Mouse (Mus musculus) lung, embryonic 14.5 days (tissue): Measurements from ENCODE around the gene Zfp593. TPM values are rescaled to one million over a fixed set of nuclear protein-coding genes. Genes with fewer than 3 reads are reported as not detected.
A peak's percentile ranks its signal among the peaks of the same experiment; 100 is the strongest.

Experiments
- ATAC-seq: fragments of 200-750 bp; cut with Nextera tagmentation; 2 replicates; pipeline ENCODE4 v1.8.0; 2017; ENCODE audit warnings: mild to moderate bottlenecking, moderate TSS enrichment, moderate library complexity; ENCODE audit not compliant: insufficient read depth
- DNase-seq: peaks from one replicate; pipeline ENCODE4 v3.0.0-alpha.2; 2015
- H3K27ac ChIP-seq: fragments of 300-500 bp; sonication (generic); 2 replicates; pipeline ENCODE4 v1.5.1; 2014; ENCODE audit warnings: low read depth, mild to moderate bottlenecking, moderate library complexity
- H3K27me3 ChIP-seq: fragments of 300-500 bp; sonication (generic); 2 replicates; pipeline ENCODE4 v1.6.1; 2014; ENCODE audit warnings: low read length, control low read depth; ENCODE audit not compliant: insufficient read depth
- H3K36me3 ChIP-seq: fragments of 300-500 bp; sonication (generic); 2 replicates; pipeline ENCODE4 v1.6.1; 2014; ENCODE audit warnings: control low read depth; ENCODE audit not compliant: insufficient read depth
- H3K4me1 ChIP-seq: fragments of 300-500 bp; sonication (generic); 2 replicates; pipeline ENCODE4 v1.6.1; 2014; ENCODE audit warnings: antibody characterized with exemption, control low read depth; ENCODE audit not compliant: insufficient read depth
- H3K4me2 ChIP-seq: fragments of 300-500 bp; sonication (generic); 2 replicates; pipeline ENCODE4 v1.6.1; 2014; ENCODE audit warnings: mild to moderate bottlenecking
- H3K4me3 ChIP-seq: fragments of 300-500 bp; sonication (generic); 2 replicates; pipeline ENCODE4 v1.5.1; 2014; ENCODE audit warnings: low read depth, low read length
- H3K9ac ChIP-seq: fragments of 300-500 bp; sonication (generic); 2 replicates; pipeline ENCODE4 v1.6.1; 2014
- H3K9me3 ChIP-seq: fragments of 300-500 bp; sonication (generic); 2 replicates; pipeline ENCODE4 v1.6.1; 2016; ENCODE audit warnings: low read depth, low read length, control low read depth
- CTCF ChIP-seq: IDR thresholded peaks from 2 replicates; pipeline ENCODE4 v1.5.1; 2016; ENCODE audit warnings: antibody characterized with exemption, low read depth
- WGBS: fragments of 180-500 bp; shearing (Covaris S2); extraction: QIAGEN DNeasy Blood & Tissue Kit; methylation state at CpG from one replicate; pipeline ENCODE4 v1.1.7; 2014; 5-methylcytosine and 5-hydroxymethylcytosine counted together
- polyA plus RNA-seq: library from polyadenylated mRNA; unstranded; fragments of >200 nt; fragmentation: Nextera tagmentation; extraction: Ambion mirVana; gene quantifications from 2 replicates; pipeline ENCODE4 v1.2.1, GENCODE M21; 2014

The Zfp593 gene
- polyA plus RNA-seq, 1 experiment from 2014 or later: 17.5 TPM

DNA sequence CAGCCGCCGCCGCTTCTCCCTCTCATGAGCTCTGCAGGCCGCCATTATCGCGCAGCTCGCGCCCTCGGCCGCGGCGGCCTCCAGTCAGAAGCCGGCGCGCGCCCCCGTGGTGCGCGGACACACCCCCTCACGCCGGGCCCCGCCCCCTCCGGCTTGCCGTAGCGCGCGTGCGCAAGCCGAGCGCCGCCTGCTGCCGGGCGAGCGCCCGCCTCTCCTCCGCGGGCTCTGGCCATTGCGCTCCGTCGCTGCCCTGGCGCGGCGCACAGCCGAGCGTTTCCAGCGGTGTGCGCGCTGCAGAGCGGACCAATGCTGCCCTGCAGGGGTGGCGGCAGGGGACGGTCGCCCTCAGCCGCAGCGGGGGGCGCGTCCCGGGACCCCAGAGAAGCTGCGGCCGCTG, 41.8 kb upstream of the Zfp593 start:
- peak; percentile 98 for DNase-seq
- H3K4me1 ChIP-seq: peaks cover 2% of the 10 kb centered on the region; the same call in 1 of the 2 replicates
- H3K9ac ChIP-seq: peak overlapping the region; percentile 96
- peaks cover 23% of the 10 kb centered on the region for H3K36me3 ChIP-seq
- WGBS: under 1% methylated on average over 54 of the region's 59 CpGs
- peak overlapping the region; percentile 96 for H3K4me2 ChIP-seq
- H3K4me3 ChIP-seq: peak overlapping the region; percentile 99
- TF ChIP-seq CTCF: no peak
- ATAC-seq: peak; percentile 96
- no peaks in the 10 kb centered on the region for H3K9me3 ChIP-seq
- no peaks in the 10 kb centered on the region for H3K27me3 ChIP-seq
- H3K27ac ChIP-seq: peak overlapping the region; percentile 99

GRCm38 (mm10) chr4:134286226-134287167, 41.1 kb upstream of the Zfp593 start:
- Histone ChIP-seq H3K36me3 (peaks cover 30% of the 10 kb centered on the region), H3K27ac (peak overlapping the region; percentile 99), H3K9ac (peak overlapping the region; percentile 96), H3K4me1 (peaks cover 2% of the 10 kb centered on the region; the same call in 1 of the 2 replicates), H3K9me3 (no peaks in the 10 kb centered on the region), H3K27me3 (no peaks in the 10 kb centered on the region), H3K4me2 (peak overlapping the region; percentile 96), H3K4me3 (peak overlapping the region; percentile 99)
- DNase-seq (peak; percentile 46), ATAC-seq (peak; percentile 77; the same call in 1 of the 2 replicates)
- no peak for TF ChIP-seq CTCF
- under 1% methylated on average over 57 of the region's 59 CpGs for WGBS

DNA sequence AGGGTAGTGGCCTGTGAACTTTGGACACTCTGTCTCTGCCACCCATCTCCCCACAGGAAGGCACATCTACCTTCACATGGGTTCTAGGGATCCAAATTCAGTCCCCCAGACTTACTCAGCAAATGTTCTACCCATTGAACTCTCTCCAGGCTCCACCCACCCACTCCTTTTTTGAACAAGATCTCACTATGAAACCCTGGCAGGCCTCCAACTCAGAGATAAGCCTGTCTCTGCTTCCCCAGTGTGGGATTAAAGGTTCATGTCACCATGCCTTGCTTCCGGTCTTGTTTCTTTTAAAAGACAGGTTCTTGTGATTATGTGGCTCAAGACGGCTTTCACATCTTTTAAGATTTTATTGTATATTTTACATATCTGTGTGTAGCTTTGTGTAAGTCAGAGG, 39.5 kb upstream of the Zfp593 start:
- peaks cover 45% of the 10 kb centered on the region for H3K36me3 ChIP-seq
- 76% methylated on average over 2 of the region's 2 CpGs for WGBS
- no peaks in the 10 kb centered on the region for H3K9me3 ChIP-seq
- peaks cover 2% of the 10 kb centered on the region; the same call in 1 of the 2 replicates for H3K4me1 ChIP-seq
- TF ChIP-seq CTCF: no peak
- DNase-seq (no peak), ATAC-seq (no peak)
- H3K27me3 ChIP-seq: no peaks in the 10 kb centered on the region
- H3K27ac ChIP-seq: no peak overlapping the region
- H3K9ac ChIP-seq: no peak overlapping the region
- H3K4me2 ChIP-seq: 0 out of 2 replicates have a peak overlapping the region, but pooled peaks have one; percentile 8
- H3K4me3 ChIP-seq: no peak overlapping the region

DNA sequence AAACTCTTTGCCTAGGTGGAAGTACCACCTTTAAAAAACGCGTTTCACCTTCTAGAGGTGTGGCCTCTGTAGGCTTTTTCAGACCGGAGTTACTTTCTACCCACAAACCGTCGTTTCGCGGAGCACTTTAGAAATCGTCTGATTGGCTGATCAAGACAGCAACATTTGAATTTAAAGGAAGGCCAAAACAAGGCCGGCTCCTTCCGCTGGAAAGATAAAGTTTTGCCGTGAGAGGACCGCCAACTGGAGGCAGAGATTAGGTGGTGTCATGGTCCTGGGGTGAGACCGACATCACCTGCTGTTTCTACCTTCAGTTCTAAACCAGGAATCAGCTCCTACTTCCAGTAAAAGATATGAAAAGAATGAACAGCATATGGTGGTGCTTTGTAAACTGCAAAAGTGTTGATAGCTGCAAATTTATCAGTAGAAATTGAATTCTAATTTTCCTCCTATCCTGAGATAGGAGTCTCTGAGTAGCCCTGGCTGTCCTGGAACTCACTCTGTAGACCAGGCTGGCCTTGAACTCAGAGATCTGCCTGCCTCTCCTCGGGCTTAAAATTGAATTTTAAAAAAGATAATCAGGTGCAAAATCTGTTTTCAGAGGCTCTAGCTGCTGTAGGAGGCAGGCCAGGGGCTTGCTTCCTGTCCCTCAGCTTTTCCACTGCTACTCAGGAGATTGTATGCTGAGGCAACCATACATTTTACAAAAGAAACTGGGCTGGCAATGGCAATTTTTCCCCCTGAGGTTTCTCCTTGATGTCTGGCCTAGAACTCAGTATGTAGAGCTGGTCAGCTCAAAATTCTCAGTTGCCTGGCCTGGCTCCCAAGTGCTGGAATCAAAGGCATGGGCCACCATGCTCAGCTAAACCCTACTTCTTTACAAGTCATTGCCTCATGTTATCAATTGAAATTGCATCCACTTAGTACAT, 28.3 kb upstream of the Zfp593 start:
- H3K4me1 ChIP-seq: peaks cover 6% of the 10 kb centered on the region
- peaks cover 31% of the 10 kb centered on the region for H3K36me3 ChIP-seq
- peak; percentile 80 for DNase-seq
- no peak for TF ChIP-seq CTCF
- 4% methylated on average over 14 of the region's 14 CpGs for WGBS
- H3K9ac ChIP-seq: 0 out of 2 replicates have a peak overlapping the region, but pooled peaks have one; percentile 20
- H3K4me3 ChIP-seq: peak overlapping the region; percentile 25
- peak overlapping the region; percentile 60 for H3K27ac ChIP-seq
- H3K4me2 ChIP-seq: peak overlapping the region; percentile 58
- no peaks in the 10 kb centered on the region for H3K27me3 ChIP-seq
- peak; percentile 31; the same call in 1 of the 2 replicates for ATAC-seq
- H3K9me3 ChIP-seq: no peaks in the 10 kb centered on the region

DNA sequence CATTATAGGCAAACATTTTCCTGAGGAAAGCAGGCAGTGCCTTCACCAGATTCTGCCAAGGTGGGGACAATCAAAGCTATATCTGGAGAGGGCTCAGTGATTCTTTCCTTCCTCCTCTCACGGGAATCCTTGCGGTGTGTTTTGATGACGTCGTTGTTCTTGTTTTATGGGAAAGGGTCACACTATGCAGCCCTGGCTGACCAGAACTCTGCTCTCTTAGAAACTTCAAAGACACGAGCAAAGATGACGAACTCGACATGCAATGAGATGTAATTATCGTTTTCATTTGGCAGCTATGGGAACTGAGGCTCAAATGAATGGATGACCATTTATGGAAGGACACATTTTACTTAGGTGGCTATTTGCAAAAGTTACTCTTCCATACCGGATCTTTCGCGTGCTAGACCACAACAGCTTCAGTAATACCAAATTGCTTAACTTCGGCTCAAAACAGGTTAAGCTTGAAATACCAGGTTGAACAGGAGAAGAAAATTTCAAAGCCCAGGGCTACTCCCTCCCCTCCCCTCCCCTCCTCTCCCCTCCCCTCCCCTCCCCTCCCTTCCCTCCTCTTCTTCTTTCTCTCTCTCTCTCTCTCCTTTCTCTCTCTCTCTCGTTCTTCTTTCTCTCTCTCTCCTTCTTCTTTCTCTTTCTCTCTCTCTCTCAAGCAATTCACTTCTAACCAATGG, 27.5 kb upstream of the Zfp593 start:
- no peak for TF ChIP-seq CTCF
- DNase-seq: peak; percentile 59
- no peak for ATAC-seq
- Histone ChIP-seq H3K9ac (no peak overlapping the region), H3K27ac (peak overlapping the region; percentile 60; the same call in 1 of the 2 replicates), H3K27me3 (no peaks in the 10 kb centered on the region), H3K9me3 (no peaks in the 10 kb centered on the region), H3K4me2 (peak overlapping the region; percentile 58), H3K4me3 (peak overlapping the region; percentile 25), H3K4me1 (peaks cover 6% of the 10 kb centered on the region), H3K36me3 (peaks cover 25% of the 10 kb centered on the region)
- 14% methylated on average over 13 of the region's 13 CpGs for WGBS

- DNase-seq: no peak
- H3K36me3 ChIP-seq: peaks cover 16% of the 10 kb centered on the region
- WGBS: 75% methylated on average over 7 of the region's 7 CpGs
- no peak overlapping the region for H3K9ac ChIP-seq
- no peak overlapping the region for H3K27ac ChIP-seq
- ATAC-seq: no peak
- no peak overlapping the region for H3K4me3 ChIP-seq
- TF ChIP-seq CTCF: no peak
- H3K27me3 ChIP-seq: no peaks in the 10 kb centered on the region
- peaks cover 6% of the 10 kb centered on the region for H3K4me1 ChIP-seq
- H3K4me2 ChIP-seq: no peak overlapping the region
- no peaks in the 10 kb centered on the region for H3K9me3 ChIP-seq
These were observed 26.6 kb upstream of the Zfp593 start for GRCm38 (mm10) chr4:134271979-134272378.
